Mouse (Mus musculus) gastrocnemius, postnatal 36 days (tissue): ENCODE data around the gene Abhd6. TPM values are rescaled to one million over a fixed set of nuclear protein-coding genes. Genes with fewer than 3 reads are reported as not detected.

Experiments used
- DNase-seq, 2 experiments: peaks; one replicate each; pipeline ENCODE4 v3.0.0; 2022
- intact Hi-C: fragments of 180-260 bp; cut with DNase I; formaldehyde crosslinking; loops from one replicate; pipeline ENCODE4 v1.15.1; 2025
- total RNA-seq, 2 experiments: library from RNA; stranded (reverse); gene quantifications; 2 replicates each; pipeline ENCODE4 v1.2.3; 2021

Abhd6 gene
- total RNA-seq, 2 experiments from 2014 or later, result 5.3 to 6.0 TPM

DNA sequence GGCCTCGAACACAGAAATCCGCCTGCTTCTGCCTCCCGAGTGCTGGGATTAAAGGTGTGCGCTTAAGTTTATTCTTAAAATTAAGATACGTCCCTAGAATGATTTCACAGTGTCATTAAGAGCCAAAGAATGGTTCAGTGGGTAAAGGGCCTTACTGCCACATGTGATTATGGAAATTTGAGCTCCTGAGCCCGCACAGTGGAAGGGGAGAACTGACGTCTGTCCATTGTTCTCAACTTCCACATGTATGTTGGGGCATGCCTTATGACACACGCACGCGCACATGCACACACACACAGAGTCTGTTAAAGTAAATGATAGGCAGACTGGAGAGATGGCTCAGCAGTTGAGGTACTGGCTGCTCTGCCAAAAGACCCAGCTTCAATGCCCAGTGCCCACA lies 22.2 kb downstream of the Abhd6 start:
- intact Hi-C loops, result no loop called here
- no peak for DNase-seq

DNA sequence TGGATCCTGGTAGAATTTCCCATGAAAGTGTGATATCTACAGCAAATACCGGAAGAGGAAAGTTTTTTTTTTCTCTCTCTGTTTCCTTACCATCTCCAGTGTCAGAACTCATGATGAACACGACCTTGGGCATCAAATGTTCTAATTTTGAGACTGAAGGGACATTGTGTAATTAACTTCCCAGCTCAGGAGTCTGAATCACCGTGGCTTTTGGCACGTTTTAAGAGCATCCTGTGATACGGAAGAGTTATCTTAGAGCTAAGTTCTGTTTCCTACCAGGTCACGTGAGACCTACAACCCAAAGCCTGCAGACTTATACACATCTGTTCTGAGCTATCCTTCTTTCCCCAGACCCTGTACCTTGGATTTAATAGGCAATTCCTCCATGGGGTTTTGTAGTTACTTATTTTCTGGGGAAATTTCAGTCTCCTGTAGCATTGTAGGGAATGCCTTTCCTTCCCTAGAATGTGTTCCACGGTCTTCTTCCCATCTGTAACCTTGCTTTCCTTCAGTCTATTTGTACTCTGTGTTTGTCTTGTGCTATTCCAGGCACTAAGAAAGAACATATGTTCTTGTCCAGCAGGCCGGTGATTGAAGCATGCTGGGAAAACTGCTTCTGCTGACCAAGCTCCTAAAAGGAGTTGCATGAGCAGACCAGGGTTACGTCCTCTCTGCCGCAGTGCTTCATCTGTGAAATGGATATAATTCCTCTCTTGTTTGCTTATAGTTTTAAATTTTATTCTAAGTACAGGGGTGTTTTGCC lies 24.2 kb downstream of the Abhd6 start:
- no peak for DNase-seq

DNA sequence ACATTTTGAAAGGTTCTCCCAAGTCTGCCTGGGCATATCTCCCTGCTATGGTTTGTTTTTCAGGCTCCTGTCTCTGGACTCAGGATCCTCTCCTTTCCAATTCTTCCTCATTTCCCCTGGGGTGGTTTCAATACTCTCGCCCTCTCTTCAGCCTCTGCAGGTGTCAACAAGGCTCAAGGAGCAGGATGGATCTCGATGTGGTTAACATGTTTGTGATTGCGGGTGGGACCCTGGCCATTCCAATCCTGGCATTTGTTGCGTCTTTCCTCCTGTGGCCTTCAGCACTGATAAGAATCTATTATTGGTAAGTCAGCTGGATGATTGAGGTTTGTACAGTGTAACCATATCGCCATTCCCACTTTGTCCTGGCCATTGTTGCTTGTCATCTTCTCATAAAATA lies 25.4 kb downstream of the Abhd6 start:
- no peak for DNase-seq
- intact Hi-C loops, result no loop called here

More for the DNA sequence above, 24.2 kb downstream of the Abhd6 start:
- intact Hi-C loops, result no loop called here

DNA sequence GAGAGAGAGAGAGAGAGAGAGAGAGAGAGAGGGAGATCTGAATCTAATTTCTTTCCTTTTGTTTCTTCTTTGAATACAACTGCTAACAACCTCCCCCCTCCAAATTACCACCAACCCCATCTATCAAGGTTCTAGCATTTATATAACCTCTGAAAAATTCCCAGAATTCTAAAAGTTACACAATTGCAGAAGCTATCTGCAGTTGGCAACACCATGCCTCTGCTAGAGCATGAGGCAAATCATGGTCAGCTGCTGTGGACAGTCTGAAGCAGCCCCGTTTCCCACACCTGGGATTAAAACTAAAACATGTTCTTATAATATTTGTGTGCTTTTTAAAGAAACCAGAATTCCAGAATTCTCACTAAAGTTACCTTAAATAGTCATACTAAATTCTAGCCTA lies 27.1 kb downstream of the Abhd6 start:
- intact Hi-C loops, result no loop called here
- DNase-seq, result no peak

DNA sequence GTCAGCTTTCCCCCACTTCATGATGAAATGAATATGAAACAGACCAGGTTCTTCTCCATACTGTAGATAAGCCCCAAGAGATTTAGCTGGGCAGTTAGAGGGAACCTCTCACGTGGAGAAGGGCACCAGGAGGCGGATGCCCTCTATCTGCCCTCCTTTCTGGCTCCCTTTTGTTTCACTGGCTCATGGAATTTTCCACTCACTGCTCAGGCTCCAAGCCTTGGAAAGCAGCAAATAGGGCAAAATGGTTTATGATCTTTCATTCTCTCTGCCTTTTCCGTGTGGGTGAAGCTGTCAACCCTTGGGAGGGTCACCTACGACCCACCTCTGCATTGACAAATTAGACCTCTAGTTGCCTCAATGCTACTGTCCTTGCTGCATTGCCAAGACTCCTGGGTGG lies 27.8 kb downstream of the Abhd6 start:
- DNase-seq, result no peak
- intact Hi-C loops, result no loop called here

DNA sequence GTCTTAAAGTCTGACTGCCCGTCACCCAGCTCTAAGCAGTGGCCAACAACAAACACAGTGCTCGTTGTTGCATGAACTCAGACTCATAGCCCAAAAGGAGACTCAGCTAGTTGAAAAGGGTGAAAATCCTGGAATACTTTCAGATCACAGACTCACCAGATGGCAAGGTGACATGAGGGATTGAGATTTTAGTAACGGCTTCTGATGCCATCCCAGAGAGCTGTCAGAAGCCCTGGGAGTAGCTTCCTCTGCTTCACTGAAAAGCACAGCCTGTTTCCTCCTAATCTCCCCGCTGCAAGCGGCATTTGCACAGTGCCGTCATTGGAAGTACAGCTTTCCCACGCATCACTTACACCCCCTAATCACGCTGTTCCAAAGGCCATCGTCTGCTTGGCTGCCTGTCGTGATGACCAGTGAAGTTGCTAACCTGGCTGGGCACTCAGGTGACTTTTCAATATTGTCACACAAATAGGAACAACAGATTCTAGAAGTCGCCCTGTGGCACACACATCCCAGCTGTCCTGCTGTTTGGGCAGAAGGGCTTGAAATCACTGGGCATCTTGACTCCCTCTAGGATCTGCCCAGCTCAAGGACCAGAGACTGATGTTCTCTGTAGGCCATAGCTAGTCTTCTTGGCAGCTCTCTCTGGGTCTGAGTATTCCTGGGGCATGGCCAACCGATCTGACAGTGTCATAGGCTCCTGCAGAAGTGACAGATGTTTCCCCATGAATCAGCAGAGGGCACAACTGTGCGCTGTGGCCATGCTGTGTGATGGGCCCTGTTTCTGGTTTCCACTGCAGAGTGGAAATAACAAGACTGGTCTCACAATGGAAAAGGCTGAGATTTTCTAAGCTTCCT lies 29.6 kb downstream of the Abhd6 start:
- no peak for DNase-seq
- intact Hi-C loops, result no loop called here

DNA sequence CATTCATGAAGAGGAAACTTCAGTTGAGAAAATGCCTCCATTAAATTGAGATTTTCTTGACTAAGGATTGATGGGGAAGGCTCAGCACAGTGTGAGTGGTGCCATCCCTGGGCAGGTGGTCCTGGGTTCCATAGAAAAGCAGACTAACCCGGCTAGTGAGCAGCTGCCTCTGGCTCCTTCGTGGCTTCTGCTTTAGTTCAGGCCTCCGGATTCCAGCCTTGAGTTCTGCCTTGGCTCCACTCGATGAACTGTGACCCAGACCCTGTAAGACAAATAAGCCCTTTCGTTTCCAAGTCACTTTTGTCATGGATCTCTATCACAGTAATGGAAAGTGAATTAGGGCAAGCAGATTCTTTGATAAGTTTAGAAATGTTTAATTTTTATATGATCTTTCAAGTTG lies 31.9 kb downstream of the Abhd6 start:
- intact Hi-C loops, result no loop called here
- DNase-seq, result no peak

DNA sequence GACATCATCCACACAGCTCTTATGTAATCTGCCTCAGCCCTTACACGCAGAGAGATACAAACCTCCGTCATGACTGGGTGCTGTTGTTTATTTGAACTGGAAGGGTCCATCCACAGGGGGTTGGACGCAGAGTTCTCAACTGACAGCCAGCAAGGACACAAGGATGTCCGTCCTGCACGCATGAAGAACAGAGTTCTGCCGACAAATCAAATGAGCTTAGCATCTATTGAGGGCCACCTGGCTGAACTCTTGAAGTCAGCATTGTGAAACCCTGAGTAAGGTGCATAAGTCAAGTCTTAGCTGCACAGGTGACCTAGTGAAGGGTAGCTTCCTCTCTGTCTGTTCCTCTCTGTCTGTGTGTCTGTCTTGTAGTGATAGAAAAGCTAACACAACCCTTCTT lies 33.2 kb downstream of the Abhd6 start:
- intact Hi-C loops, result no loop called here
- no peak for DNase-seq

DNA sequence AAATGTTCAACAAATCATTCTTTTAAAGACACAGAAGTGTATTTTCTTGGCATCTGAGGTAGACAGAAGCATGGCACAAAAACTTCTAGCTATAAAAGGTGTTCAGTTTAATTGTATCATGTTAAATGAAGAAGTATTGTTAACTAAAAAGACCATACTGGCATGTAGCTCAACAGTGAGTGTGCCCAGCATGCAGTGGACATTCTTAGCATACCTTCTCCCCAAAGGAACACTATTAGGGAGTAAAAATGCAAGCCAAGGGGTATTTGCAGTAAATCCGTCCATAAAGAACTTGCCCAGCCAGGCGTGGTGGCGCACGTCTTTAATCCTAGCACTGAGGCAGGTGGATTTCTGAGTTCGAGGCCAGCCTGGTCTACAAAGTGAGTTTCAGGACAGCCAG lies 33.7 kb downstream of the Abhd6 start:
- intact Hi-C loops, result no loop called here
- no peak for DNase-seq

DNA sequence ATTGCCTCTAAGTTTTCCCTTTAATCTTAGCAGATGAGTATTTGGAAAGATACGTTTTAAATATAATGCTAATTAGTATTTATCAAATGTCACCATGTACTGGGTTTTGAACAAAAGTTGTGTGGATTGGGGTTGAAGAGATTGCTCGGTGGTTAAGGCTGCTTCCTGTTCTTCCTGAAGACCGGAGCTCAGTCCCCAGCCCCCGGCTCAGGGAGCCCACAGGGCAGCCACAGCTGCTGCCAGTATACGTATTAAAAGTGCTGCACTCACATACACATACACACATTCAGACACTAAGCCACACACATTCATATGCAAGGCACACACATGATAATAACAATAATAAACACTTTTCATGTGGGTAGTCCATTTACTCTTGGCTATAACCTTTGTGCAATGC lies 35.4 kb downstream of the Abhd6 start:
- DNase-seq, result no peak

DNA sequence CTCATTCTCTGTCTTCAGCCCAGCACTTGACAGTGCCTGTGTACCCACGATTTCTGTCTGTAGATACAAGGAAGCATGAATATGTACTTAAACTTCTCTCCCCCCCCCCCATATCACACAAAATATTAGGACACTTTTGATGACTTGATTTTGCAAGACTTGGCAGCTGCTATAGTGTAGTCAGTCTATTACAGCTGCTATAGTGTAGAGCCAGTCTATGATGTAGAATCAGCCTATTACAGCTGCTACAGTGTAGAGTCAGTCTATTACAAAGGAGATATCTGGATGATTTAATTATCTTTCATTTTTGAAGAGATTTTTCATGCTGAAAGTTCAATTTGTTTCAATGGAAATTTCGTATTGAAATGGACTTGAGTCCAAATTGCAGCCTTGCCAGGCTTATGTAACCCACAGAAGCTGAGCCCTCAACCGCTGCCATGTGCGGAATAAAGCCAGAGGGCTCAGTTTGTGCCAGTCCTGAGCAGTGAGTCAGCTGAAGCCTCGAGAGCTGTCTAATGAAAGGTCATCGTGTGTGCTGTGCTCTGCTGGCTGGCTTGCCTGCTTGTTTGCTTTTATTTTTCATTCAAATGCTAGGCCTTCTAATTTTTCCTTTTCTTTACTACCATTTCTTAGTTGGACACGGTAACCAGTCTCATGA lies 36.2 kb downstream of the Abhd6 start:
- intact Hi-C loops, result no loop called here

More for the DNA sequence above, 35.4 kb downstream of the Abhd6 start:
- intact Hi-C loops, result no loop called here

DNA sequence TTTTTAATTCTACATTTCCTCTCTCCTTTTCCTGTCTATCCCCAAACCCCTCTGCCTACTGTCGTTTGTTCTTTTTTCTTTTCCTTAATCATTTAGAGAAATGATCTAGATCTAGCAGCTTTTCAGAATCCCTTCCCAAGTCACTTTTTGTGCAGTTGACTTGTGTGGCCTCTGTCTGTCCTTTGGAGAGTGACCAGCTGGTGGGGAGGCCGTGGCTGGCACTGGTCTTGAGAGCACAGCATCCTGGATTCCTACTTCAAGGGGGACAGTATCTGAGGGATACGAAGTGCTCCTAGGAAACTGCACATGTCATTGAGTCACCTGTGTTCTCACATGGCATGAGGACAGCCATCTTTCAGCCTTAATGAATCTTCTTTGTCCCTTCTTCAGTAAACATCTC lies 37.5 kb downstream of the Abhd6 start:
- no peak for DNase-seq
- intact Hi-C loops, result loop anchor here (10.0 kb wide), 1 partner anchor 45 kb away; the partner anchor contains the start of gene Dnase1l3

More for the DNA sequence above, 36.2 kb downstream of the Abhd6 start:
- peak; percentile 66 to 72 for DNase-seq

DNA sequence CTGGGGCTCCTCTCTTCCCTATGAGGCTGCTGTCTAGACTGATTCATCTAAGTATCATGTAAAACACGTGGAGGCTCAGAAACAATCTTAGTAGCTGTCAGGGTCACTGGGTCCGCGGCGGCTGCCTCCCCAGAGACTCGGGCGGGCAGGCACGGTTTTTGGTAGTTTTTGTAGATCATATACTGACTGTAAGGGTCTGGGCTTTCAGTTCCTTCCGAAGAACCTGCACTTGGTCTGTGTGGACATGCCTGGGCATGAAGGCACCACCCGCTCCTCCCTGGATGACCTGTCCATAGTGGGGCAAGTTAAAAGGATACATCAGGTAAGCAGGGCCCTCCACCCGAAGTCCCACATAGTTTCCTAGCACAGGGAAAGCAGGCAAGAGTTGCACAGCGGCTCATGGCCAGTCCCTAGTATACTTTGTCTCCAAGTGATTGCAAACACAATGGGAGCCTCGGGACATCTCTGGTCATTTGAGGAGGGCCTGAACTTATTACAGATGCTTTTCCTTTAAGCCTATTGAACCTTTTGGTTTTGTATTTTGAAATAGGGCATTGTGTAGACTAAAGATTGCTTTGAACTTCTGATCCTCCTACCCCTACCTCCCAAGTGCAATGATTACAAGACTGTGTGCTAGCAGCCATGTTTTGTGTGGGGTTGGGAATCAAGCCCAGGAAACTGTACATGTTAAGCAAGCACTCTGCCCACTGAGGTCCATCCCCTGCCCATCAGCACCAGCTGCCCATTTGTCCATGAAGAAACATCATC lies 38.4 kb downstream of the Abhd6 start:
- DNase-seq, result no peak
- intact Hi-C loops, result loop anchor here (10.0 kb wide), 1 partner anchor 46 kb away; the partner anchor contains the start of gene Dnase1l3

DNA sequence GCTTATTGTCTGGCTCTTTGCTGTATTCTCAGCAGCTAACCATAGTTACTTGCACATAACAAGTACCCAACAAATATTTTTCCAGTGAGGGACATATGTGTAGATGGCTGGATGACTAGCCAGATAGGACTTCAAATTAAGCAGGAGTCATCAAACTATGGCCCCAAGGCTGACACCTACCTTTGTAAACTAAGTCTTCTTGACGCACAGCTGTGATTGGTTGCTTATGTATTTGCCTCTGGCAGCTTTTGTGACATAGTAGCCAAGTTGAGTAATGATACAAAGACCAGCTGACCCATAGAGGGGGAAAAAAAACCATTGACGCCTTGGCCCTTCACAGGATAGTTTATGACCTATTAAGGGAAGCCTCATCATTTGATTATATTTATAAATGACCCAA lies 39.4 kb downstream of the Abhd6 start:
- intact Hi-C loops, result loop anchor here (10.0 kb wide), 1 partner anchor 47 kb away; the partner anchor contains the start of gene Dnase1l3
- DNase-seq, result no peak

DNA sequence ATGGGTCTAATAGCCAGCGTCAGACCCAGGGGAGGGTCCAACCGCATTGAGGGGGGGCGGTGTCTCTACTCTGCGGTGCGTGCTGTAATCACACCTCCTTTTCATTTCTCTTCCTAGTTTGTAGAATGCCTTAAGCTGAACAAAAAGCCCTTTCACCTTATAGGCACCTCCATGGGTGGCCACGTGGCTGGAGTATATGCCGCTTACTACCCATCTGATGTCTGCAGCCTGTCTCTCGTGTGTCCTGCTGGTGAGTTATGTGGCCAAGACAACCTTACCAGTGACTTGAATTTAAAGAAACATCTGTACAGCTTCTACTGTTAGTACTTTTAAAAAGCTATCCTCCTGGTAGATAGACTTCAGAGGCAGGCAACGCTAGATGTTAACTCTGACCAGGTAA lies 39.9 kb downstream of the Abhd6 start:
- intact Hi-C loops, result loop anchor here (10.0 kb wide), 1 partner anchor 48 kb away; the partner anchor contains the start of gene Dnase1l3
- DNase-seq, result no peak

DNA sequence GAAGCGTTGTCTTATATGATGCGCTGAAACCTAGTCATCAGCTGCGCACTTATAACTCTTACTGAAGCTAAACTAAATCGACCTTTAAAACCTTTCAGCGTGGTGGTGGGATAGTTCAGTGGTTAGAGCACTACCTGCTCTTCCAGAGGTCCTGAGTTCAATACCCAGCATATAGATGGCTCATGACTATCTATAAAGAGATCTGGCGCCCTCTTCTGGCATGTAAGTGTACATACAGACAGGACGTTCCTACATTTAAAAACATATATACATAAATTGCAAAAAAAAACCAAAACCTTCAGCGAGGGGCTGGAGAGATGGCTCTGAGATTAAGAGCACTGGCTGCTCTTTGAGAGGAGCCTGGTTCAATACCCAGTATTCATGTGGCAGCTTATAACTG lies 41.6 kb downstream of the Abhd6 start:
- intact Hi-C loops, result loop anchor here (2.0 to 10.0 kb wide), 2 partner anchors 50 to 78 kb away; partner anchors contain the start of gene Dnase1l3

DNA sequence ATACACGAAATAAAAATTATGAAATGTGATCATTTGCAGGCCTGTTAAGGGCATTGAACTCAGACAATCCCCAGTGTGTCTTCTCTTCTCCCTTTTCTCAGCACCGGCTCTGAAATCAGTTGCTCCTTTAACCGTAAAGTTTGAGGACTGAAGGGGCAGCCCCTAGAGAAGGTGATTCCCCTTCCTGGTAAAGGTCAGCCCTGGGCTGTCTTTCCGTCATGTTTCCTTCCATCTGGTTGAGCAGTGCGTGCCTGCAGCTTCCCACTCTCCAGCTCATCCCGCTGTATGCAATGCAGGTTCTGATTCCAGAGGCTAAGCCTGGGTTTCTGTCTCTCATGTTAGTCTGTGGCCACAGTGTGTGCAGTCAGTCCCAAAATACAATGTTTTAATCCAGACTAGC lies 42.1 kb downstream of the Abhd6 start:
- no peak for DNase-seq
- intact Hi-C loops, result loop anchor here (2.0 to 10.0 kb wide), 3 partner anchors 50 to 227 kb away; partner anchors contain the start of genes Dnase1l3 and Flnb

More for the DNA sequence above, 41.6 kb downstream of the Abhd6 start:
- DNase-seq, result no peak

DNA sequence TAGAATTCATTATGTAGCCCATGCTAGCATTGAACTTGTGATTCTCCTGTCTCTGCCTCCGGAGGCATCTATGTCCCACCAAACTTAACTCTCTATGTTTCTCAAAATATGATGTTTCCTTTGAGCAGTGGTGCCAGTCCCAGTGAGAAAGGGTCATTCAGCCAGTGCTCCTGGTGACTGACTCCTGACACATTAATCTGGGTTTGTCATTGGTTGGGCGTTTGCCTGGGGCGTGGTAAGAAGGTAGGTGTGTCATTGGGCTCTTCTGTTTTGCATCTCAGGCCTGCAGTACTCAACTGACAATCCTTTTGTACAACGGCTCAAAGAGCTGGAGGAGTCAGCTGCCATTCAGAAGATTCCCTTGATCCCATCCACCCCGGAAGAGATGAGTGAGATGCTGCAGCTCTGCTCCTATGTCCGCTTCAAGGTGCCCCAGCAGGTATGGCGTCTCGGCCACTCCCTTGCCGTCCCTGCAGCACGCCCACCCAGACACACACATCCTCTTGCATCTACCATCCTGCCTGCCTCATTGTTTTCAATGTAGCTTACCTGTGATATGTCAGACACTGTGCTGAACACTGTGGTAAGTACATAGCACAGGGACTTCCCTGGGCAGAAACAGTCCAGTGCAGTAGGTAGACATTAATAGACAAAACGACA lies 42.6 kb downstream of the Abhd6 start:
- intact Hi-C loops, result loop anchor here (2.0 to 10.0 kb wide), 3 partner anchors 51 to 228 kb away; partner anchors contain the start of genes Dnase1l3 and Flnb

DNA sequence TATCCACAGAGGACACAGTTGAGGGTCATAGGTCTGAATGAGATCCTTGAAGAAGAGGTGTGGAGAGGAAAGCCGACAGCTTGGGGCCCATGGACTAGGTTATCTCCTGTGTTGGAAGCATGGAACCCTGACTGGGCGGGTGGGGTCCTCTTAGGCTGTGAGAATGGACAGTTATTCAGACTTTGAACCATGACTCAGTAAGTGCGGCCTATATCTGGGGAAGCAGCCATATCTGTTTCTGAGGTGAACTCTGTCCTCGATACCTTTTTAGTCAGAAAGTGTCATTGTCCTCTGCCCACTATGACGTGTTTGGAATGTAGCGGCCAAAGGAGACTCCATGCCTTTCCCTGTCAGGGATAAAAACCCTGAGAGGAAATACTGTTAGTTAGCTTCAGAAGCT lies 44.1 kb downstream of the Abhd6 start:
- DNase-seq, result no peak
- intact Hi-C loops, result loop anchor here (5.0 to 10.0 kb wide), 2 partner anchors 52 to 230 kb away; partner anchors contain the start of genes Dnase1l3 and Flnb

More for the DNA sequence above, 42.6 kb downstream of the Abhd6 start:
- no peak for DNase-seq
